Mouse (Mus musculus) liver, adult 2 months (tissue): Measurements from ENCODE around the gene Marc1.

Experiments used
- CTCF ChIP-seq: fragments of 200-500 bp; IDR thresholded peaks from 2 replicates; pipeline ENCODE4 v1.5.1; 2011; ENCODE audit warnings: low read depth, low read length, control low read depth
- POLR2A ChIP-seq: fragments of 200-500 bp; IDR thresholded peaks from 2 replicates; pipeline ENCODE4 v1.6.1; 2011; ENCODE audit warnings: low read length, control low read depth; ENCODE audit not compliant: insufficient read depth; ENCODE audit errors: extremely low read depth

- TF ChIP-seq POLR2A: no peak
- no peak for TF ChIP-seq CTCF
Observed at GRCm38 (mm10) chr1:184805749-184806148, 5.4 kb downstream of the Marc1 start.
